Mouse (Mus musculus) large intestine, adult 2 months (tissue): ENCODE results near the gene Purb. TPM values are rescaled to one million over a fixed set of nuclear protein-coding genes. Genes with fewer than 3 reads are reported as not detected.

ENCODE experiments used
- DNase-seq: peaks from one replicate; pipeline ENCODE4 v3.0.0-alpha.2; 2012; ENCODE audit warnings: low read depth, low spot score
- WGBS: fragments of 180-500 bp; shearing (Covaris S2); methylation state at CpG from one replicate; pipeline ENCODE4 v1.1.7; 2018; 5-methylcytosine and 5-hydroxymethylcytosine counted together
- polyA plus RNA-seq: library from polyadenylated mRNA; depleted of rRNA; stranded (reverse); fragments of >200 nt; gene quantifications from 2 replicates; pipeline ENCODE4 v1.2.3, GENCODE M21; 2012

Purb gene
- polyA plus RNA-seq, 1 experiment: 6.0 TPM

DNA sequence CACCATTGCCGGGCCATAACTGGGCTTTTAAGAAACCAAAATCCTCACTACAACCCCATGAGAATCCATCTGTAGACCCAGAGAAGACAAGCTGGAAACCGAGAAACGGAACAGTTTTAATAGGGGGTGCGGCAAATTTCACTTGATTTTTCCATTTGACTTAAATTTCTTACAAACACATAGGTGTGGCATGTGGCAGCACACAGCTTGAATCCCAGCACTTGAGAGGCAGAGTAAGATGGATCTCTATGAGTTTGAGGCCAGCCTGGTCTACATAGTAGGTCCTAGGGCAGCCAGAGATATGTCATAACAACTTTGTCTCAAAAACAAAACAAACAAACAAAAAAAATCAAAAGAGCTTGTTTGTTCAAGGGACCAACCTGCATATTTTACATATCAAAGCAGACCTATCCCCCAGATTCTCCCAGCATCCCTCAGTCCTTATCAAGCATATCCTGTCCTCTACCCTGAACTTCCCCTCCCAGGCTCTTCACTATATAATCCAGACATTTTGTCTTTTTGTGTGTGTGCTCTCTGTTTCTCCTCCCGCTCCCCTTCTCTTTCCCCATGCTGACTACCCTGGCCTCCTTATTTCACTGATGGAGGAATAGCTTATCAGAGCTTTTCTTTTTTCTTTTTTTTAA is 12.4 kb upstream of the Purb start:
- DNase-seq: no peak
- WGBS: 95% methylated on average over 5 of the region's 5 CpGs

GRCm38 (mm10) chr11:6487496-6487895 is 11.8 kb upstream of the Purb start:
- 53% methylated on average over 7 of the region's 7 CpGs for WGBS

DNA sequence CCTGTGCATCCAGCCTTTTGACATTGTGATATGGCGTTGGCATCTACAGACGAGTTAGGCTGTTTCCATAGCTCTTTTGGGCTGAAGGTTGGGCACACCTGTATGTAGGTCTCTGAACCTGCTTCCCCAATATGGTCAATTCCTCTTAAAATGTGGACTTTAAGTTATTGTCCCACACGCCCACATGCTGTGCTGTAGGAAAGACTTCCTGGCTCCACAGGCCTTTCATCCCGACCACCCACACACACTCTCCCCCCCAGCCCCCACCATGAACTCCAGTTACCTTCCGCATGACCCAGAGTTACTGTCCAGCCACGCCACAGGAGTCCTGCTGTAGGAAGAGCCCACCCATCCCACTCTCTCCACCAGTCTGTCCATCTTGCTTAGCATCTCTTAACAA is 11.2 kb upstream of the Purb start:
- WGBS: 65% methylated on average over 6 of the region's 6 CpGs
- DNase-seq: no peak

More at GRCm38 (mm10) chr11:6487496-6487895, 11.8 kb upstream of the Purb start:
- no peak for DNase-seq

DNA sequence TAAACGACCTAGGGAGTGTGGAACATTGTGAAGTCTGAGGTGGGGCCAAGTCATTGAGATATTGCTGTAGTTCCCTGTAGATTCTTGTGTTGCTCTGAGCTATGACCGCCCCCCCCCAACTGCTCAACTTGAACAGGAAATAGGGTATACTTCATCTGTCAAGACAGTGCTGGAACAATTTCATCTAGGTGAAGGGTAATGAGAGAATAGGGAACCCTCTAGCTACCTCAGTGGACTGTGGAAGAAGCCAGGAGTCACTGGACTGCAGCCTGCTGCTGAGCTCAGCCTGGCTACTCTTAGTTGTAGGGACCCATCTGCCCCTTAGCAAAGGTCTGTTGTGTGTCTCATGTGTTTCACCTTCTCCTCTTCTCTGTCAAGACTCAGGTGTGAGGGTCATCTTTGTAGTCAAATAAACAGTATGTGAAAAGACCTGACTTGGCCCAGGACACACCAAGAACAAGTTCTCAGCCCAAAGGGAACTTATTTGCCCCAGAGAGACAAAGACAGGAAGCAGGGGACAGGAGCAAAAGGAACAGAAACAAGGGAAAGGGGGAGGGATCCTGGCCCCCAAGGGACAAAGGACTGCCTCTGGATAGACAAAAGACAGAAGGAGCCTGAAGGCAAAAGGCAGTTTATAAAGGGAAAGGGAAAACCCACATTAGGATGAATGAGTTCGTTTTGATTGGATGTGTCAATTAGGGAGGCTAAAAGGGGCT is 8.7 kb upstream of the Purb start:
- no peak for DNase-seq
- WGBS: 44% methylated on average over 3 of the region's 3 CpGs

- WGBS: 87% methylated on average over 2 of the region's 2 CpGs
- DNase-seq: no peak
Observed at GRCm38 (mm10) chr11:6483103-6483502, 7.4 kb upstream of the Purb start.

GRCm38 (mm10) chr11:6481669-6482185 is 6.0 kb upstream of the Purb start:
- WGBS: 62% methylated on average over 6 of the region's 6 CpGs
- no peak for DNase-seq

DNA sequence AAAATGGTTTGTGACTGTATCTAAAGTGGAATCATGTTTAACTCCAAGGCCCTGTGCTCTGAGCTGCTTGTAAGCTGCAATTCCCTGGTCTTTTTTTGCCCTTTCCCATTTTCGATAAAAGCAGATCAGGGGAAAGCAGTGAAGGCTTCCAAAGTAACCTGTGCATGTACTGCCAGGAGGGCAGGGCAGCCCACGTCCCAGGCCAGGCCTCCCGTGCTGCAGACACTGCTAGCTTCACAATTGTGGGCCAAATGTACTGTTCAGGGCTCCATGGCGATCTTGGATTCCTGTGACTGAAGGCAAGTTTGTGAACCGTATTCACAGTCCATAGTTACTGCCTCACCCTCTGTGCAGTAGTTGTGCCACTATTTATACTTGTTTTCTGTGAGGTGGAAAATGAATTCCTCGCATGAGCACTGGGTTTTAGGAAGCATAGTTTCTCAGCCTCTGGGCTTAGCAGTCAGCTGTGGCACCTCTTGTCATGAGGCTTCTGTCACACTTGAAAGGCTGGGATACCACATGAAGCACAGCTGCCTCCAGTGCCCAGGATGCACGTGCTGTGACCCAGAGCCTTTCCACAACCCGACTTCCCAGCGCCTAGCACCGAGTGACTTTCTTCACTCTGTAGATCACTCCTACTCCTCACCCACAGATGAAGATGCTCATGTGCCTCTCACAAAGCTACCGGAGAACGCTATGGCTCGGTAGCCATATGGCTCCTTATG is 5.1 kb upstream of the Purb start:
- DNase-seq: no peak
- WGBS: 85% methylated on average over 13 of the region's 13 CpGs

GRCm38 (mm10) chr11:6480191-6480590 is 4.5 kb upstream of the Purb start:
- DNase-seq: no peak
- 82% methylated on average over 7 of the region's 7 CpGs for WGBS

- no peak for DNase-seq
- 84% methylated on average over 2 of the region's 2 CpGs for WGBS
Observed at GRCm38 (mm10) chr11:6479231-6479630, 3.5 kb upstream of the Purb start.

DNA sequence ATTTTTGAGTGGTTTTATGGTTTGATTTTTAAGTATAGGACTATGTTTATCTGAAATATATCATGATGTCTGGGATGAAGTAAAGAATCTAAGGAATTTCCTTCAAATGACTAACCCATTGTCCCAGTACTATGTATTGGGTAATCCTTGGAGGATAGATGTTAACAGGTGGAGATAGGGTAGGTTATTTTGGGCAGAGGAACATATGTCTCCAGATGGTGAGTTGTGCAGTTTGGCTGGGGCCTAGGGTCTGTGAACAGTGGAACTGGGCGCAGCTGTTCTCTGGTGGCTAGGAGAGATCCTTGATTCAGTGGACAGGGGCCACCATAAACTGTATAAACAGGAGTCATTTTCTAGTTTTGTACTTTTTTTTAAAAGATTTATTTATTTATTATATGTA is 1.6 kb upstream of the Purb start:
- no peak for DNase-seq
- WGBS: 92% methylated on average over 1 of the region's 1 CpGs

DNA sequence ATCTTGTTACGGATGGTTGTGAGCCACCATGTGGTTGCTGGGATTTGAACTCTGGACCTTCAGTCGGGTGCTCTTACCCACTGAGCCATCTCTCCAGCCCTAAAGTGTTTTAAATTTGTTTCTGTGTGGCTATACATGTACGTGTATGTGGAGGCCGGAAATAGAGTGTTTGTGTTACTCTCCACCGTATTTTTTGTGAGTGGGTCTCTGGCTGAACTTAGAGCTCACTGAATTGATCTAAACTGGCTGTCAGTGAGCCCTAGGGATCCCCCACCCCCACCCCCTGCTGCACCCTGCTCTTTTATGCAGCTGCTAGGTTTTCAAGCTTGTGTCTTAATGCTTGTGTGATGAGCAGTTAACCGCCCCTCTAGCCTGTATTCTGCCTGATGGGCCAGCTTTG is 1.2 kb upstream of the Purb start:
- DNase-seq: no peak
- 72% methylated on average over 6 of the region's 6 CpGs for WGBS

GRCm38 (mm10) chr11:6474874-6475731 is 614 bp downstream of the Purb start:
- under 1% methylated on average over 109 of the region's 109 CpGs for WGBS
- DNase-seq: no peak

- 6% methylated on average over 6 of the region's 6 CpGs for WGBS
Observed at GRCm38 (mm10) chr11:6474381-6474780, 1.3 kb downstream of the Purb start.

DNA sequence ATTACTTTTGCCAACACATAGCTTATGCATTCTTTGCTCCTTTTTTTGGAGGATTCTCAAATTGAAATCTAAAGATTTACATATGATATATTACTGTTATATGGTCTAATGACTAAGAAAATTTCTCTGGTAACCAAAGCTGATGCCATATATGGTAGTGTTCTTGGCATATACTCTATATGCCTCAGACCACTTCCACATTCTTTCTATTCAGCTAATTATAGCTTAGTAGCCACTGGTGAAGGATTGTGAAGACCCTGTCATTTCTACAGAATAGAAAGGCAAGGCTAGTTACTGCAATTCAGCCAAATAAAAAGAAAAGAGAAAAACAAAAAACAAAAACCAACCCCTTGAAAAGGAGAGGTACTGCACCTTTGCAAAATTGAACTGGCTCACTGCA is 3.6 kb downstream of the Purb start:
- no peak for DNase-seq

More at GRCm38 (mm10) chr11:6474381-6474780, 1.3 kb downstream of the Purb start:
- no peak for DNase-seq

- no peak for DNase-seq
- 0% methylated on average over 1 of the region's 1 CpGs for WGBS
Observed at GRCm38 (mm10) chr11:6471493-6471892, 4.2 kb downstream of the Purb start.

- no peak for DNase-seq
- WGBS: 24% methylated on average over 2 of the region's 2 CpGs
Observed at GRCm38 (mm10) chr11:6471054-6471453, 4.7 kb downstream of the Purb start.

DNA sequence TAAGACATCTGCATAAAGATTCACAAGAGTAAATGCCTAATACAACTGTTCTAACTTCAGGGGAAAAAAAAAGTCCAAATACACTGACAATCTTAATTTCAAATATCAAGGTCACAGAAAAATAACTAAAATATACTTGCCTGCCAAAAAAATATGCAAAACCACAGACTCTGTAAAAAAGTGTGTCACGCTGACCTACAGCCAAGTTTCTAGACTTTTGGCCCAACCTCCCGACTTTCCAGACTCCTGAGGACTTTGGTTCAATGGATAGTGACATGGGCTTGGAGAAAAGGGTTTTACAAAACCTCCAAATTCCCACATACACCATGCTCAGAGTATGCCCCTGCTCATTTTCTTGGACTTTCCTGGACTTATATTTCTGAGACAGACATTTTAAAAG is 7.2 kb downstream of the Purb start:
- no peak for DNase-seq
- 17% methylated on average over 2 of the region's 2 CpGs for WGBS

DNA sequence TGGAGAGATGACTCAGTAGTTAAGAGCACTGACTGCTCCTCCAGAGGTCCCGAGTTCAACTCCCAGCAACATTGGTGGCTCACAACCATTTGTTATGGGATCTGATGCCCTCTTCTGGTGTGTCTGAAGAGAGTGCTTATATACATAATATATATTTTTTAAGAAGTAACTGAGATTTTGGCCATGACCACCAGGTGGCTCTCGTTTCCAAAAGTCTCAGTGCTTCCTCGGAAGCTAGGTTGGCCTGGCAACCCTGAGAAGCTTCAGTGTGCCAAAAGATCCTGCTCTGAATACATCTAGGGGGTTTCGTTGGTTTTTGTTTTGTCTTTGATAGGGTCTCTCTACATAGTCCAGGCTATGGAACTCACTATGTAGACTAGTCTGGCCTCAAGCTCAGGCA is 10.6 kb downstream of the Purb start:
- 18% methylated on average over 4 of the region's 4 CpGs for WGBS
- no peak for DNase-seq

- 85% methylated on average over 6 of the region's 6 CpGs for WGBS
- no peak for DNase-seq
Observed at GRCm38 (mm10) chr11:6463159-6463837, 12.4 kb downstream of the Purb start.
